Mouse (Mus musculus) liver, embryonic 14.5 days (tissue): Measurements from ENCODE around the gene Phactr1.

ENCODE experiments used
- CTCF ChIP-seq: IDR thresholded peaks from 2 replicates; pipeline ENCODE4 v1.5.1; 2016; ENCODE audit warnings: antibody characterized with exemption, low read depth, control low read depth
- EP300 ChIP-seq: IDR thresholded peaks from 2 replicates; pipeline ENCODE4 v1.6.1; 2016; ENCODE audit warnings: antibody characterized with exemption, low read depth

DNA sequence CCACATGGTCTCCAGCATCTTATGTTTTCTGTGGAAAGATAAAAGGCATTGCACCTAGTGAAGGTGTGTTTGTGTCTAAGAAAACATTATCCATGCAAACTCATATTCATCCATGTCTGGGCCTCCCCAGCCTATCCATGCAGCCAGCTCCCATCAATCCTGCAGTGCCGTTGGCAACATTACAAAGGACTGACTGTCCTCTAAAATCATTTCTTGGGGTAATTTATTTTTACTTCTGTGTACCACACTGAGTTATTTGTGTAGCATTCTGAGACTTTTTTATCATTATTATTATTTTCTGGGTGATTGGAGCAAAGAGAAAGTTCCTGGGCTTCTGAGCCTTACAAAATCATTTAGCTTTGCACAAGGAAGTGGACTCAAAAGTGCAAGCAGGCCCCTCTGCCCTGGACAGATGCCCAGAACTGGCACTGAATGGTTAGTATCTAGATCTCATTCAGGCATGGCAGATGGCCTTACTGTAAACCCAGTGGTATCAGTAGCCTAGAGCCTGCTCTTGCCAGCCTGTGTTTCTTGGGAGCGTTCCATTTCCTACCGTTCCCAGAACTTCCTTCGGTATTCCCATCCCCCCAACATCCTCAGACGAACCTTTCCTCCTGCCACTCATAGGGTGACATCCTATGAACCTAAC is 307.6 kb downstream of the Phactr1 start:
- TF ChIP-seq CTCF (no peak), EP300 (no peak)
